Mouse (Mus musculus) CH12.LX (cell line): ENCODE measurements at regions not wholly inside any gene's neighbourhood (a gene's known extent, or its start where the extent isn't known, plus 50 kb on each side); places are given as distances from the start of the nearest gene placed in this dataset.

Experiments
- CTCF ChIP-seq, 2 experiments: IDR thresholded peaks in 1 of 2; conservative IDR thresholded peaks in 1 of 2; 2 replicates each; pipeline ENCODE4 v1.5.1; 2011 to 2012; ENCODE audit warnings: low read depth in 2 of 2, low read length in 2 of 2, improper control_type of control experiment in 1 of 2, inconsistent platforms in 1 of 2, mild to moderate bottlenecking in 1 of 2, moderate library complexity in 1 of 2
- E2F4 ChIP-seq: IDR thresholded peaks from 2 replicates; pipeline ENCODE4 v1.6.1; 2011; ENCODE audit warnings: low read depth, low read length, improper control_type of control experiment; ENCODE audit not compliant: insufficient replicate concordance
- ELF1 ChIP-seq: IDR thresholded peaks from 2 replicates; pipeline ENCODE4 v1.6.1; 2014; ENCODE audit warnings: low read depth, mild to moderate bottlenecking, inconsistent platforms, low read length, improper control_type of control experiment
- JUN ChIP-seq: IDR thresholded peaks from 2 replicates; pipeline ENCODE4 v1.6.1; 2011; ENCODE audit warnings: low read depth, mild to moderate bottlenecking, low read length, improper control_type of control experiment, moderate library complexity; ENCODE audit not compliant: insufficient read depth
- SMC3 ChIP-seq: IDR thresholded peaks from 2 replicates; pipeline ENCODE4 v1.6.1; 2011; ENCODE audit warnings: low read depth, low read length, improper control_type of control experiment

GRCm38 (mm10) chr4:69625831-69626230, 671.6 kb upstream of the Brinp1 start:
- TF ChIP-seq ELF1 = no peak
- no peak for TF ChIP-seq CTCF (conservative IDR thresholded peaks at IDR 0.05 in 1 of 2, IDR thresholded peaks at IDR 0.05 in 1 of 2; ENCODE audit: low read depth in 2 of 2, low read length in 2 of 2)
- no peak for TF ChIP-seq SMC3
- no peak for TF ChIP-seq JUN
- TF ChIP-seq E2F4 = no peak
